8 mouse cellular contexts compared by ENCODE assay signal in genomic region chr13:68997821-68998551, GRCm38 (mm10). TPM values are rescaled to one million over a fixed set of nuclear protein-coding genes. Genes with fewer than 3 reads are reported as not detected.
A peak's percentile ranks its signal among the peaks of the same experiment; 100 is the strongest.
DNase-seq lines count a peak whose midpoint lies in the region; ATAC-seq lines count a peak whose summit lies in the region.

No protein-coding gene starts in this region.

- WGBS in heart, embryonic 10.5 days: 9% methylated on average over 22 of the region's 22 CpGs
- 8% methylated on average over 22 of the region's 22 CpGs for WGBS in liver, embryonic 16.5 days (ENCODE audit: insufficient replicate concordance)

- no peak for DNase-seq in heart, embryonic 10.5 days (ENCODE audit: low spot score)
- no peak for DNase-seq in heart, adult 9 months (ENCODE audit: low spot score in 2 of 2)
- DNase-seq in R1 (ENCODE audit: low read depth, low spot score): peak; percentile 14
- peak; percentile 21 for DNase-seq in forelimb bud, embryonic 11.5 days (ENCODE audit: low read depth, low spot score)
- peak; percentile 19 for DNase-seq in right cerebral cortex, postnatal 4 days
- no peak for DNase-seq in adrenal gland, postnatal 14 days
- no peak for DNase-seq in kidney, postnatal 36 days

- peak overlapping the region; percentile 72 for H3K4me3 ChIP-seq in heart, embryonic 10.5 days
- H3K4me3 ChIP-seq in liver, embryonic 16.5 days (ENCODE audit: low read depth, low read length): peak overlapping the region; percentile 50

- H3K9ac ChIP-seq in liver, embryonic 16.5 days (ENCODE audit: low read depth, low read length): no peak overlapping the region

- no peak overlapping the region for H3K4me2 ChIP-seq in liver, embryonic 16.5 days (ENCODE audit: low read depth, low read length)

- H3K27ac ChIP-seq in heart, embryonic 10.5 days: no peak overlapping the region
- H3K27ac ChIP-seq in liver, embryonic 16.5 days (ENCODE audit: low read length): no peak overlapping the region

- ATAC-seq in liver, embryonic 16.5 days (ENCODE audit: low read depth): no peak

- peaks cover 10% of the 10 kb centered on the region for H3K4me1 ChIP-seq in heart, embryonic 10.5 days
- no peaks in the 10 kb centered on the region for H3K4me1 ChIP-seq in liver, embryonic 16.5 days (ENCODE audit: control insufficient read depth, low read depth, low read length)

- H3K9me3 ChIP-seq in heart, embryonic 10.5 days: no peaks in the 10 kb centered on the region
- H3K9me3 ChIP-seq in liver, embryonic 16.5 days (replicated peaks; ENCODE audit: control insufficient read depth, low read length): no peaks in the 10 kb centered on the region

- peaks cover 44% of the 10 kb centered on the region for H3K27me3 ChIP-seq in heart, embryonic 10.5 days (ENCODE audit: insufficient read depth, poor library complexity, severe bottlenecking)
- H3K27me3 ChIP-seq in liver, embryonic 16.5 days (ENCODE audit: control insufficient read depth, insufficient read depth, low read depth, low read length): peaks cover 30% of the 10 kb centered on the region

- no peaks in the 10 kb centered on the region for H3K36me3 ChIP-seq in heart, embryonic 10.5 days
- H3K36me3 ChIP-seq in liver, embryonic 16.5 days (ENCODE audit: control insufficient read depth, insufficient read depth): no peaks in the 10 kb centered on the region

RNA-seq across cellular contexts. Expression of gene Adcy2, which starts 1.4 kb away (rescaled TPM):
- polyA plus RNA-seq in heart, embryonic 10.5 days (2016; fragmentation: Nextera tagmentation; extraction: Ambion mirVana): 0.34 and 0.39 TPM in 2 replicates
- 0.22 and 0.30 TPM in 2 replicates for polyA plus RNA-seq in liver, embryonic 16.5 days (2015; fragmentation: Nextera tagmentation; extraction: Ambion mirVana)
- 0.93 and 1.4 TPM in 2 replicates for total RNA-seq in adrenal gland, postnatal 14 days (2021)

Comparison
In these comparisons a context has a peak if more than half of its experiments do, and no peak if none do; other contexts are left out.
1. DNase-seq: peak in R1 (single experiment), forelimb bud, embryonic 11.5 days (single experiment) and right cerebral cortex, postnatal 4 days (single experiment); none in heart, embryonic 10.5 days (single experiment), heart, adult 9 months (0 of 2), adrenal gland, postnatal 14 days (single experiment) and kidney, postnatal 36 days (0 of 2).